Mouse (Mus musculus) intestine, embryonic 14.5 days (tissue): ENCODE measurements at regions not wholly inside any gene's neighbourhood (a gene's known extent, or its start where the extent isn't known, plus 50 kb on each side); places are given as distances from the start of the nearest gene placed in this dataset.

Source experiments
- ATAC-seq: fragments of 200-750 bp; cut with Nextera tagmentation; replicated peaks from 2 replicates; pipeline ENCODE4 v1.8.0; 2017; ENCODE audit warnings: low read depth, moderate number of reproducible peaks, moderate TSS enrichment, moderate library complexity; ENCODE audit not compliant: low FRiP score, low TSS enrichment
- DNase-seq: peaks from one replicate; pipeline ENCODE4 v3.0.0-alpha.2; 2018; ENCODE audit warnings: low spot score
- H3K27ac ChIP-seq: fragments of 300-500 bp; sonication (generic); 2 replicates; pipeline ENCODE4 v1.5.1; 2014; ENCODE audit warnings: low read depth, mild to moderate bottlenecking, control low read depth
- H3K27me3 ChIP-seq: fragments of 300-500 bp; sonication (generic); replicated peaks from 2 replicates; pipeline ENCODE4 v1.6.1; 2014; ENCODE audit warnings: low read length, control low read depth; ENCODE audit not compliant: control insufficient read depth, insufficient read depth
- H3K36me3 ChIP-seq: fragments of 300-500 bp; sonication (generic); 2 replicates; pipeline ENCODE4 v1.6.1; 2014; ENCODE audit warnings: low read length, control low read depth; ENCODE audit not compliant: control insufficient read depth, insufficient read depth
- H3K4me1 ChIP-seq: fragments of 300-500 bp; sonication (generic); replicated peaks from 2 replicates; pipeline ENCODE4 v1.6.1; 2014; ENCODE audit warnings: low read length, control low read depth, mixed read lengths; ENCODE audit not compliant: control insufficient read depth, insufficient read depth
- H3K4me2 ChIP-seq: fragments of 300-500 bp; sonication (generic); 2 replicates; pipeline ENCODE4 v1.6.1; 2014; ENCODE audit warnings: low read length
- H3K4me3 ChIP-seq: fragments of 300-500 bp; sonication (generic); 2 replicates; pipeline ENCODE4 v1.5.1; 2014; ENCODE audit warnings: low read depth, low read length, control low read depth, mixed read lengths
- H3K9ac ChIP-seq: fragments of 300-500 bp; sonication (generic); 2 replicates; pipeline ENCODE4 v1.6.1; 2014; ENCODE audit warnings: mild to moderate bottlenecking, low read length
- H3K9me3 ChIP-seq: fragments of 300-500 bp; sonication (generic); 2 replicates; pipeline ENCODE4 v1.6.1; 2016; ENCODE audit warnings: low read length, control low read depth; ENCODE audit not compliant: control insufficient read depth
- WGBS: fragments of 180-500 bp; shearing (Covaris S2); extraction: QIAGEN DNeasy Blood & Tissue Kit; methylation state at CpG from one replicate; pipeline ENCODE4 v1.1.7; 2014; 5-methylcytosine and 5-hydroxymethylcytosine counted together
- microRNA-seq: library from miRNA; unstranded; fragments of <30 nt; microRNA quantifications from one replicate; pipeline ENCODE4, GENCODE M21; 2016

DNA sequence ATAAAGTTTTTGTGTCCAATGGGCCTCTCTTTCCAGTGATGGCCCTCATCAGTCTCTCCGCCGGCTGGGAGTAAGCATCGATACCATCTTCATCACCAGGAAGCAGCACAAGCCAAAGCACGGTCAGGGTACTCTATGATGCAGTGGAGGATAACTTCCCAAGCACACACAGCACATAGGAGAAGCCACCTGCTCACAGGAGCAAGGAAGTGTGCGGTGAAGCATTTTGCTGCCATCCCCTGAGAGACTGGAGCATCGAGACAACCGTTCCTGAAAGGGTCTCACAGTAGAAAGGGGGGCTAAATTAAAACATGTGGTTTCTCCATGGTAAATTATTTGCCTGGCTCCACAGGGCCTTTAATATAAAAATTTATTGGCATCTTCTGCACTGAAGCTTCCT lies 277.1 kb downstream of the Lrig3 start:
- H3K4me3 ChIP-seq = no peak overlapping the region
- no peaks in the 10 kb centered on the region for H3K36me3 ChIP-seq
- DNase-seq = no peak
- H3K9me3 ChIP-seq = no peaks in the 10 kb centered on the region
- 89% methylated on average over 7 of the region's 7 CpGs for WGBS
- no peak overlapping the region for H3K9ac ChIP-seq
- no peak for ATAC-seq
- no peak overlapping the region for H3K27ac ChIP-seq
- H3K4me1 ChIP-seq = no peaks in the 10 kb centered on the region
- H3K4me2 ChIP-seq = no peak overlapping the region
- no peaks in the 10 kb centered on the region for H3K27me3 ChIP-seq

DNA sequence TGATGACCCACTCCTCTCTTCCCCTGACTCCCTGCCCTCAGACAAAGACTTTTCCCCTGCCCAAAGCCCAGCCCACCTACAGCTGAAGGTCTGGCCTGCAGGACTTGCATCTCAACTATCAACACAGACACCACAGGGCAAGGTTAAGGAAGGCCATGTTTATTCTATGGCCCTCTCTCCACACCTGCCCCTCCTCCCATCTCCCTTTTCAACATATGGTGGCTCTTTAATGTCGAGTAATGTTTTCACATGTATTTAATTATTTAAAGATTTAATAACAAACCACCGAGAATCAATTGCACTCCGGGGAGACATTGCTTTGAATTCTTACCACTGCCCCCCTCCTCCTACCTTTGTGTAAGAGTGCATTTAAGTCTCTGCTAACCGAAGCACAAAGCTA lies 273.6 kb downstream of the Lrig3 start:
- Histone ChIP-seq H3K9ac (no peak overlapping the region), H3K4me1 (no peaks in the 10 kb centered on the region), H3K4me2 (no peak overlapping the region), H3K9me3 (no peaks in the 10 kb centered on the region), H3K36me3 (no peaks in the 10 kb centered on the region), H3K4me3 (no peak overlapping the region), H3K27me3 (no peaks in the 10 kb centered on the region), H3K27ac (no peak overlapping the region)
- ATAC-seq (no peak), DNase-seq (no peak)
- 33% methylated on average over 4 of the region's 4 CpGs for WGBS

Small RNAs in the stretch of these regions (microRNA-seq; reads per million reads assigned to microRNA genes)
- gene Mir378d = 7.7 reads per million, percentile 38 among the genes with 10 or more reads in this experiment
